Mouse (Mus musculus): ENCODE measurements at regions not wholly inside any gene's neighbourhood (a gene's known extent, or its start where the extent isn't known, plus 50 kb on each side); places are given as distances from the start of the nearest gene placed in this dataset.
"Not testable (repeated sequence)": the region's sequence is repeated elsewhere in the genome, so short reads cannot be mapped to it uniquely, and the experiment has no call there.

GRCm38 (mm10) chr13:44468963-44469674, 260.2 kb upstream of the Jarid2 start:
- DNase-seq, result peak in 1 of 2 experiments; percentile 56

DNA sequence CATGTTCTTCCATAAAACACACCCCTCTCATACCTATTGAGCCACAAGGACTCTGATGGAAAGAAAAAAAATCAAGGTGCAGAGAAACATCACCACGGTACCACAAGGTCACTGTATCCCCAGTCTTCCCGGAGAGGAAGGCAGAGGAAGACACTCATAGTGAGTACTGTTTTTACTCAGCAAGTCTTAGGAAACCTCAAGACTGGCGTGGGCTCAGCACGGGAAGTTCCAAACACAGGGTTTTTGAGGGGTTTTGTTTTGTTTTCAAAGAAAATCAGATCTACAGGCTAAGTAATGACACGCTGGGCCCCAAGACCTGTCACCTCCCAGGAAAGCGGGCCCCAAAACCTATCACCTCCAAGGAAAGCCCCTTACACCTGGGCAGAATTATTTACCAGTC, 259.6 kb upstream of the Jarid2 start:
- no peak for DNase-seq

DNA sequence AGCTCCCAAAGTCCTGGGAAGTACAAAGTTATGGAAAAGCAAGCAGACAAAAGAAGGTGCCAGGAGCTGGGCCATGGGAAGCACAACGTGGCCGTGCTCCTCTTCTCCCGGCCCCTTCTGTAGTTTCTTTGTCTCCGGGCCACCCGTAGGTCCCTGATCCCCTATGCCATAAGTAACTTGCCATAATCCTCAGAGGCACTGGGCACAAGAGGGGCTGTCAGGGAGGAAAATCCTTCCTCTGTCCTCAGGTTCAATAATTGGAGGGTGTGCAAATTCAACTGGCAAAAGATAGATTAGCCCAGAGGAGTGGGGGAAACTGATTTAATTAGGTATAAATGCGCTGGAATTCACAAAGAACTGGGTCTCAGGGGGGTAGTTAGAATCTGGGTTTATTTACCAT, 256.1 kb upstream of the Jarid2 start:
- no peak for DNase-seq

GRCm38 (mm10) chr13:44476901-44477300, 252.4 kb upstream of the Jarid2 start:
- peak; percentile 82 for DNase-seq

- peak; percentile 72 to 77 for DNase-seq
Observed at GRCm38 (mm10) chr13:44480128-44480527, 249.1 kb upstream of the Jarid2 start.

- peak in 1 of 2 experiments; percentile 32 for DNase-seq
Observed at GRCm38 (mm10) chr13:44482661-44483060, 246.6 kb upstream of the Jarid2 start.

GRCm38 (mm10) chr13:44484582-44485329, 244.5 kb upstream of the Jarid2 start:
- peak; percentile 45 to 71 for DNase-seq

- DNase-seq, result no peak
Observed at GRCm38 (mm10) chr13:44490935-44491465, 238.3 kb upstream of the Jarid2 start.

- peak; percentile 39 to 52 for DNase-seq
Observed at GRCm38 (mm10) chr13:44493884-44494283, 235.4 kb upstream of the Jarid2 start.

- no peak for DNase-seq
Observed at GRCm38 (mm10) chr13:44495450-44495849, 233.8 kb upstream of the Jarid2 start.

DNA sequence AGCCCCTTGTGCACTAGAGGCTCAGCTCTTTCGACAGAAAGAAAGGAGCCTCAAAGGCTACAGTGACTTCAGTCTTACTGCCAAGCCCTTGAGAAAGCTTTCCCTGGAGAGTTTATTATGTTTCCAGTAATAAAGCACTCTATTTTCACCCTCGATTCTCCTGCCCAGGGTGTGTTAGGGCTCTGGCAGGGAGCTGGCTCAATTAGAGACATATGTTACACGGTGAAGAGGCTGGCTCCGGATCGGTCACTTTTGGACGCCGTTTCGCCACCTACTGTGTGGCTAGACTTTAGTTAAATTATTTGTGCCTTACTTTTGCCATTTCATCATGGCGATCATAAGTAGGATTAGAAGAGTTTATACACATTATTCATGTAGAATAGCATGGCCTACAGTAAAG, 232.7 kb upstream of the Jarid2 start:
- DNase-seq, result no peak

GRCm38 (mm10) chr13:44500896-44501295, 228.4 kb upstream of the Jarid2 start:
- DNase-seq, result not testable (repeated sequence)

GRCm38 (mm10) chr13:44501777-44502321, 227.4 kb upstream of the Jarid2 start:
- DNase-seq, result peak in 1 of 2 experiments; percentile 48

DNA sequence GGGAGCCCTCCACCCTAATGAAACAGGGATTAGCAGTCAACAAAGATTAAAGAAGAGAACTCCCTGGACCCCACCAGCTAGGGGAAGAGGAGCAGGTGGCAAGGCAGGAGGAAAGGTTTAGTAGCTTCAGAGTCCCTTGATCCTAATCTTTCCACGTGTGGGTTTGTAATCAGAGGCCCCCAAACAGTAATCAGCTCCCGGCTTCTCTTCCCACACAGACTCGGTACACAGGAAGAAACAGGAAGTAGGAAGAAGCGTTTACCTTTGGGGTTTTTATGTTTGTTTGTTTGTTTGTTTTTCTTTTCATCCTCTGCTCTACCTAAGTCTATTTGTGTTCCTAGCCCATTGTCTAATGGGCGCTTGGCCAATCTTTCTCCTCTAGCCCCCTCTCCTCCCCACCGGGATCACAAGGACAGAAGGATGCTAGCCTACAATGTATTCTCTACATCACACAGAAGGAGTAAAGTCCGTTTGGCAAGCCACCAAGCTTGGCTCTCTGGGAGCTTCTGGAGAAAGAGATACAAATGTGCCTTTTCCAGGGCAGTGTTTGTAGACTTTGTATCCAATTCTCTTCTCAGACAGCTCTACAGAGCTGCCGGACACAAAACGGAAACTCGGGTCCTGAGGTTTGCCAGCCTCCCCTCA, 226.5 kb upstream of the Jarid2 start:
- DNase-seq, result peak; percentile 92

GRCm38 (mm10) chr13:44503257-44503950, 225.9 kb upstream of the Jarid2 start:
- DNase-seq, result peak; percentile 39 to 64

DNA sequence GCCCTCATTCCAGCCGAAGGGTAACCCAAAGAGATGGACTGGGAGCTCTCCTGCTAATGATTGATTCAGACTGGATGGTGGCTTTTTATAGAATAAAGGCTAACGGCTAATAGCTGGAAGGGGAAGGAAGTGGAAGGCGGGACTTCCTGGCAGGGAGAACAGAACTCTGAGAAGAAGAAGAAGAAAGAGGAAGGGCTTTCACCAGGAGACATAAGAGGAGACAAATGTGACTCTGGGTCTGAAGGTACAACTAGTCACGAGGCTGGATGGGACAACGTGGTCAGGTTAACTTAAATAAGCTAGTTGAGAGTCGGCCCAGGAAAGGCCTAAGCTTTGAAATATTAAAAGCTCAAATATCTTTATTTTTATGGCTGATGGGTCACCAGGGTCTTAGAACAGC, 224.8 kb upstream of the Jarid2 start:
- DNase-seq, result no peak

DNA sequence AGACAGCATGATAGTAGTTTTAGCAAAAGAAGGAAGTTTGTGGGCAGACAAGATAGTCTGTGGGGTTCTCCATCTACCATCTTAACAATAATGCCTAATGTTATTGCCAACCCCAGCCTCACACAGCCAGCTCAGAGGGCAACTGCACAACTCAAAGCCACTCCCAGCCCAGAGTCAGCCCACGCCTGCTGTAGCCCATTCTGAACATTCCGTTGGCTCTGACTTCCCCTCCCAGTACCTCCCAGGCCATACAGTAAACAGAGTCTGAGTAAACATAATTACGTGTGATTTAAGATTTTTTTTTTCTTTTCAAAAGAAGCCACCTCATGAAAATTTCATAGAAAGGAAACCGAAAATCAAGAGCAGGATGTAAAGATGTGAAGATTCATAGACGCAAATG, 222.3 kb upstream of the Jarid2 start:
- DNase-seq, result no peak

DNA sequence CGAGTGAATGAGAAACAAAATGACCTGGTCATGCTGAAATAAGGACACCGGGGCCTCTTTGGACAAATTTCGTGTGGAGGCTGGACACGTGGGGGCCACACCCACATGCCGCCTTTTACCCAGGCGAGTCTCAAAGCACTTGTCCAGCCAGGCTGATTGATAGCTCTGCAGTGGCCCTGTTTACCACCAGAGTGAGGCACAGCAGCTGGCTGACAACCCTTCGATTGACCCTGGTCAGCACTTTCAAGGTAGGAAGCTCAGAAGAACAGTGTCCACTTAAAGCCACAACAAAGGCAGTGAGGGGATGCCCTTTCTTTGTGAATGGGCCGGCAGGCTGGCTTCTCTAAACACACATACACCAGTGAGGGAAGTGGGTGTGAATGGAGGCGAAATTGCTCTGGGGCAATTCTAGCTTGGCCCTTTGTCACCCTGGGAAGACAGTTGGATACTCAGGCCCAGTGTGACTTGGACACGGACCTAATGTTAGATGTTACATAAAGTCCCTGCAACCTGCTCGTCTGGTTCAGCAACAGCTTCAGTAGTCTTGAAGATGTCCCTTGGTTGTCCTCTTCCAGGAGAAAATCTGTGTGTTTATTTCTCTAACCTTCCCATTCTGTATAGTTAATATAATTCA, 219.6 kb upstream of the Jarid2 start:
- DNase-seq, result peak in 1 of 2 experiments; percentile 46

DNA sequence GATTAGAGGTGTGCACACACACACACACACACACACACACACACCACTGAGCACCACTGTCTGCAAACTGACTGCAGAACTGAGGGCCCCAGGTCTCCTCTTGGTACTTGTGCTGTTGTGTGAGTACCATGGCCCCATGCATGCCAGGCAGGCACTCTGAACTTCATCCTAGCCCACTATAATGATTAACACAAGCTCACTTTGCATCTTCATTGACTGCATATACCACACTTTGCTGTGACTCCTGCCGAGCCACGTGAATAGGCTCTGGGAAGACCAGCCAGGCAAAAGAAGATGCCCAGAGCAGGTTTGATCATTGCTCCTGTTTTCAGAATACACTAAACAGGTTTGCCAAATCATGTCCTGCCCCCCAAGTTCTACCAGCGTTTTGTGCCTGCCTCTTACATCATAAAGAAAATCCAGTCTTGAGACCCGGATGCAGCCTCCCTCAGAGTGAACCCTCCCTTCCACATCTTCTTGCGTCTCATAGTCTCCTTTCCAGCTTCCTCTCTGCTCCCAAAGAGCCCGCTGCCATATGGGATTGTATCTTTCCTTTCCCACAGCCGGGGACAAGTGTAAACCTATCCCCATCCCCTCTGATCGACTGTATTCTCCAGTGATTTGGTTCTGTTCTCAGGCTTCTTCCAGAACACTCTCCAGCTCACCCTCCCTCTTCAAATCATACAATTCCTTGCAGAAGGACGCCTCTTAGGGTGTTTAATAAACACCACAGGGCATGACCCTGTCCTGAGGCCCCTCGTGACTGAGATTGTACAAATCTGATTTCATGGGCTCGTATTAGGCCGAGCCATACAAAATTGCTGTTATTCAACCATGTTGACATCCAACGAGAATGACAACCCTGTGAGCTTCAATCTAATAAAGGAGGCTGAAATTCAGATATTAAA, 215.6 kb upstream of the Jarid2 start:
- peak; percentile 44 to 68 for DNase-seq

DNA sequence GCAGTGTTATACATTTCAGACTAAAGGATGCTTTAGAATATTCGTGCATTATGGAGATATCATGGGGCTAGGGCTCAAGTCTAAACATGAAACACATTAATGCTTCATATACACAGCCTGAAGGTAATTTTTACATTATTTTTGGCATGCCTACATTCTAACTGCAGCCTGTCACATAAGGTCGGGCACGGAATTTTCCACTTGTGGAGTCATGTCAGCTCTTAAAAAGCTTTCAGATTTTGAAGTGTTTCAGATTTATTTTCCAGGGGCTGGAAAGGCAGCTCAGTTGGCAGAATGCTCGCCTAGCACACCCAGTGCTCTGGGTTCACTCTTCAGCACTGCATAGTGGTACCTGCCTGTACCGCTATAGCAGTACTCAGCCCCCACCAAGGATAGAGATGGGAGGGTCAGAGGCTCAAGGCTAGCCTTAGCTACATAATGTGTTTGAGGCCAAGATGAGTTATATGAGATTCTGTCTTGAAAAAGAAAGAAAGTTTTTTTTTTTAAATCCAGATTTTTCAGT, 214.6 kb upstream of the Jarid2 start:
- DNase-seq, result no peak

DNA sequence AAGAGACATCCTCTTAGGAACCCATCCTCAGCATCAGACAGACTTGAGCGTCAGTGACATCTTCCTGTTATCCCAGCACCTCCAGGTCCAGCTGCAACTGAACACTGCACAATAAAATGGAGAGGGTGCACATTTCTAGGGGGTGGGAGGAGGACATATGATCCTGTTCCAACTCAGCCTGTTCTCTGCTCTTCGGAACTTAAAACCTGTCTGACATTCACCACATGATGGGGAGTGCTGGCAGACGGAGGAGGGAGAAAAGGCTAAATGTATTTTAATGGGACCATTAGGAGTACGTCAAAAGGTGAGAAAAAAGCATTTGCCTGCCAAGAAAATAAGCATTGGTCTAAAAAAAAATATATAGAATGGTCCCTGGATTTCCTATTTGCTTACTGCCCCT, 212.4 kb upstream of the Jarid2 start:
- DNase-seq, result no peak
